Mouse (Mus musculus) hindbrain, embryonic 16.5 days (tissue): ENCODE results near the gene Hist2h3b. TPM values are rescaled to one million over a fixed set of nuclear protein-coding genes. Genes with fewer than 3 reads are reported as not detected.
A peak's percentile ranks its signal among the peaks of the same experiment; 100 is the strongest.
"Not testable (repeated sequence)": the region's sequence is repeated elsewhere in the genome, so short reads cannot be mapped to it uniquely, and the experiment has no call there.

Experiments
- ATAC-seq: fragments of 200-750 bp; cut with Nextera tagmentation; 2 replicates; pipeline ENCODE4 v1.8.0; 2017; ENCODE audit warnings: moderate TSS enrichment, moderate library complexity
- H3K27ac ChIP-seq: fragments of 300-500 bp; sonication (generic); 2 replicates; pipeline ENCODE4 v1.5.1; 2014; ENCODE audit warnings: low read depth, mild to moderate bottlenecking, control low read depth, low read length, moderate library complexity
- H3K27me3 ChIP-seq: fragments of 300-500 bp; sonication (generic); replicated peaks from 2 replicates; pipeline ENCODE4 v1.6.1; 2014; ENCODE audit warnings: low read length; ENCODE audit not compliant: control insufficient read depth, insufficient read depth
- H3K36me3 ChIP-seq: fragments of 300-500 bp; sonication (generic); 2 replicates; pipeline ENCODE4 v1.6.1; 2014; ENCODE audit warnings: mild to moderate bottlenecking, low read length, moderate library complexity, mixed read lengths; ENCODE audit not compliant: control insufficient read depth, insufficient read depth
- H3K4me1 ChIP-seq: fragments of 300-500 bp; sonication (generic); 2 replicates; pipeline ENCODE4 v1.6.1; 2014; ENCODE audit warnings: low read depth, low read length; ENCODE audit not compliant: control insufficient read depth, insufficient read depth
- H3K4me2 ChIP-seq: fragments of 300-500 bp; sonication (generic); 2 replicates; pipeline ENCODE4 v1.6.1; 2014; ENCODE audit warnings: mild to moderate bottlenecking, low read length, control low read depth, moderate library complexity
- H3K4me3 ChIP-seq: fragments of 300-500 bp; sonication (generic); 2 replicates; pipeline ENCODE4 v1.5.1; 2014; ENCODE audit warnings: mild to moderate bottlenecking, low read length, control low read depth, moderate library complexity
- H3K9ac ChIP-seq: fragments of 300-500 bp; sonication (generic); 2 replicates; pipeline ENCODE4 v1.6.1; 2014; ENCODE audit warnings: low read depth, mild to moderate bottlenecking, control low read depth, low read length, moderate library complexity
- H3K9me3 ChIP-seq: fragments of 300-500 bp; sonication (generic); 2 replicates; pipeline ENCODE4 v1.6.1; 2014; ENCODE audit warnings: mild to moderate bottlenecking, low read length, moderate library complexity; ENCODE audit not compliant: control insufficient read depth
- WGBS: fragments of 180-500 bp; shearing (Covaris S2); extraction: QIAGEN DNeasy Blood & Tissue Kit; methylation state at CpG from one replicate; pipeline ENCODE4 v1.1.7; 2014; 5-methylcytosine and 5-hydroxymethylcytosine counted together
- polyA plus RNA-seq: library from polyadenylated mRNA; unstranded; fragments of >200 nt; fragmentation: Nextera tagmentation; extraction: Ambion mirVana; gene quantifications from 2 replicates; pipeline ENCODE4 v1.2.1, GENCODE M21; 2015

The Hist2h3b gene
- polyA plus RNA-seq, 1 experiment from 2014 or later: 8.4 TPM

GRCm38 (mm10) chr3:96268776-96269378, 423 bp downstream of the Hist2h3b start:
- peak overlapping the region; percentile 93 for H3K27ac ChIP-seq
- H3K4me1 ChIP-seq: peaks cover 10% of the 10 kb centered on the region
- H3K9me3 ChIP-seq, H3K27me3 ChIP-seq, H3K36me3 ChIP-seq: not testable (repeated sequence)
- WGBS: 0% methylated on average over 11 of the region's 44 CpGs
- peak overlapping the region; percentile 59 for H3K9ac ChIP-seq
- ATAC-seq: peak; percentile 35
- H3K4me3 ChIP-seq: peak overlapping the region; percentile 59
- H3K4me2 ChIP-seq: peak overlapping the region; percentile 95

- Histone ChIP-seq H3K4me3 (peak within 1 kb of the TSS; percentile 59), H3K36me3 (no peaks in the 10 kb centered on the region), H3K27me3 (no peaks in the 10 kb centered on the region), H3K27ac (peak within 1 kb of the TSS; percentile 93), H3K4me2 (peak within 1 kb of the TSS; percentile 95), H3K4me1 (peaks cover 5% of the 10 kb centered on the region; the same call in 1 of the 2 replicates), H3K9ac (peak within 1 kb of the TSS; percentile 73), H3K9me3 (no peaks in the 10 kb centered on the region)
- ATAC-seq: peak; percentile 96
- under 1% methylated on average over 45 of the region's 45 CpGs for WGBS
Observed at GRCm38 (mm10) chr3:96269511-96270474, 1.3 kb downstream of the Hist2h3b start, which contains the start of gene Hist2h2bb. Gene Hist2h2bb, plus strand, starts transcription at chr3:96269752.

- Histone ChIP-seq H3K4me1 (no peaks in the 10 kb centered on the region), H3K9me3 (no peaks in the 10 kb centered on the region), H3K27me3 (no peaks in the 10 kb centered on the region), H3K27ac (no peak overlapping the region), H3K36me3 (no peaks in the 10 kb centered on the region), H3K4me3 (no peak overlapping the region), H3K4me2 (no peak overlapping the region), H3K9ac (no peak overlapping the region)
- WGBS: 92% methylated on average over 17 of the region's 17 CpGs
- no peak for ATAC-seq
Observed at GRCm38 (mm10) chr3:96273591-96274465, 5.4 kb downstream of the Hist2h3b start.

- no peak for ATAC-seq
- WGBS: 20% methylated on average over 8 of the region's 8 CpGs
- Histone ChIP-seq H3K4me1 (no peaks in the 10 kb centered on the region), H3K4me3 (peak overlapping the region; percentile 53), H3K9ac (peak overlapping the region; percentile 69), H3K4me2 (peak overlapping the region; percentile 92), H3K27ac (peak overlapping the region; percentile 88; the same call in 1 of the 2 replicates), H3K36me3 (no peaks in the 10 kb centered on the region), H3K9me3 (no peaks in the 10 kb centered on the region), H3K27me3 (peaks cover 2% of the 10 kb centered on the region; the same call in 1 of the 2 replicates)
Observed at GRCm38 (mm10) chr3:96277428-96277799, 9.0 kb downstream of the Hist2h3b start.

GRCm38 (mm10) chr3:96277800-96278624, 9.6 kb downstream of the Hist2h3b start:
- Histone ChIP-seq H3K36me3 (no peaks in the 10 kb centered on the region), H3K4me3 (peak overlapping the region; percentile 53), H3K4me1 (no peaks in the 10 kb centered on the region), H3K9me3 (no peaks in the 10 kb centered on the region), H3K27me3 (peaks cover 3% of the 10 kb centered on the region), H3K27ac (peak overlapping the region; percentile 88), H3K9ac (peak overlapping the region; percentile 69), H3K4me2 (peak overlapping the region; percentile 92)
- WGBS: under 1% methylated on average over 49 of the region's 49 CpGs
- ATAC-seq: peak; percentile 99

GRCm38 (mm10) chr3:96280660-96281059, 12.2 kb downstream of the Hist2h3b start:
- H3K4me1 ChIP-seq: no peaks in the 10 kb centered on the region
- 57% methylated on average over 6 of the region's 6 CpGs for WGBS
- no peak overlapping the region for H3K27ac ChIP-seq
- no peak for ATAC-seq
- H3K4me2 ChIP-seq: no peak overlapping the region
- no peak overlapping the region for H3K4me3 ChIP-seq
- H3K9ac ChIP-seq: no peak overlapping the region
- H3K9me3 ChIP-seq: no peaks in the 10 kb centered on the region
- peaks cover 10% of the 10 kb centered on the region for H3K27me3 ChIP-seq
- no peaks in the 10 kb centered on the region for H3K36me3 ChIP-seq

- Histone ChIP-seq H3K27ac (no peak overlapping the region), H3K9ac (no peak overlapping the region), H3K27me3 (peaks cover 13% of the 10 kb centered on the region), H3K36me3 (no peaks in the 10 kb centered on the region), H3K4me3 (no peak overlapping the region), H3K9me3 (no peaks in the 10 kb centered on the region), H3K4me1 (no peaks in the 10 kb centered on the region), H3K4me2 (no peak overlapping the region)
- 19% methylated on average over 4 of the region's 4 CpGs for WGBS
- no peak for ATAC-seq
Observed at GRCm38 (mm10) chr3:96284457-96284856, 16.0 kb downstream of the Hist2h3b start.

GRCm38 (mm10) chr3:96287334-96287733, 18.9 kb downstream of the Hist2h3b start:
- H3K27me3 ChIP-seq: peaks cover 12% of the 10 kb centered on the region
- not testable (repeated sequence) for H3K9me3 ChIP-seq, H3K4me3 ChIP-seq, H3K9ac ChIP-seq, H3K4me2 ChIP-seq, ATAC-seq, H3K4me1 ChIP-seq, H3K27ac ChIP-seq, H3K36me3 ChIP-seq
- 91% methylated on average over 11 of the region's 11 CpGs for WGBS
